Mouse (Mus musculus): ENCODE data around the gene Trappc2l.

Gene Trappc2l

DNA sequence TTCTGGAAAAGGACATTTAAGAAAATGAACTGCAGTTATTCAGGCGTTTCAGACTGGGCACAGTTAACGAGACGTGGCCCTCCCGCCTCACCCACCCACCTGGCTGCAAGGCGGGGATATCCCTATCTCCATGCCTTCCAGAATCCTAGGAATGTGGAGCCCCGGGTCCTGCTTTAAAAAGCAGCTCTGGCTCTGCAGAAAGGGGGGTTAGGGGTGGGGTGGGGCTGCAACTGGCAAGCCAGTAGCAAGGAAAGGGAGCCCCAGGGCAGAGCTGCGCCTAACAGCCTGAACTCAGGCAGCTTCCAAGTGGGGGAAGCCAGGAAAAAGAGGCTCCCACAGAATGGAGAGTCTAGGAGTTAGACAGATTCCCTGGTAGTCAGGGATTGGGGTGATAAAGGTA lies 32.2 kb upstream of the Trappc2l start:
- no peak for DNase-seq (ENCODE audit: extremely low read depth, low read depth)

DNA sequence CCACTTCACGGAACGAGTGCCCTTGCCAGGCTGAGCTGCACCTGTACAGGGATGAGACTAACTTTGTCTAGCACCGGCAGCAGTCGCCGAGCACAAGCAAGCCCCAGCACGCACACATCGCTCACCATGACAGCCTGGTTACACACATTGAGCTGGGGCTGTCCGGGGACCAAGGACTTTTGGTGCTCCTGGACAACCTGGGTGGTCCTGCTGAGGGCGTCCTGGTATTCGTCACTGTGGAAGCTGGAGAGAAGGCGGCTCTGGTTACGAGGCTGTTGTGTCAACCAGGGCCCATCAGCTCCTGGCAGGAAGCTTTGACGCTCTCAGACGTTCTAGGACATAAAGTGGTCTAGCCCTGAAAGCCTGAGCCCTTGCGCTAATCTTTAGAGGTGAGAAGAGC lies 30.5 kb upstream of the Trappc2l start:
- DNase-seq (ENCODE audit: extremely low read depth, low read depth): no peak

DNA sequence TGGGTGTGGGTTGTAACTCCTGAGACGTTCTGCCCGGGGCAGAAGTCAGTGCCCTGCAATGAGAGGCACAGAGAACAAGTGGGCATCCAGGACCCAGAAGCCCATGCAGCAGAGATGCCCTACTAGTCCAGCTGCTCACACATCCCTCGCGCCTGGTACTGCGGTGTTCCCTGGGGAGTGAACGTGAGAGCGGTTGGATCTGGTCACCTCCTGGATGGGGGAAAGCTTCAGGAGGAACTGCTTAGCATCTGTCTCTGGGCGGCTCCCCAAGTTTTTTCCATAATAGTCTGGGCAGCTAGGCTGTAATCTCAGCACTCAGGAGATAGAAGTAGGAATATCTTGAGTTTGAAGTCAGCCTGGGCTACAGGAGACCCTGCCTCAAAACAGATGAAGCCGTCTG lies 26.5 kb upstream of the Trappc2l start:
- no peak for DNase-seq (ENCODE audit: extremely low read depth, low read depth)

DNA sequence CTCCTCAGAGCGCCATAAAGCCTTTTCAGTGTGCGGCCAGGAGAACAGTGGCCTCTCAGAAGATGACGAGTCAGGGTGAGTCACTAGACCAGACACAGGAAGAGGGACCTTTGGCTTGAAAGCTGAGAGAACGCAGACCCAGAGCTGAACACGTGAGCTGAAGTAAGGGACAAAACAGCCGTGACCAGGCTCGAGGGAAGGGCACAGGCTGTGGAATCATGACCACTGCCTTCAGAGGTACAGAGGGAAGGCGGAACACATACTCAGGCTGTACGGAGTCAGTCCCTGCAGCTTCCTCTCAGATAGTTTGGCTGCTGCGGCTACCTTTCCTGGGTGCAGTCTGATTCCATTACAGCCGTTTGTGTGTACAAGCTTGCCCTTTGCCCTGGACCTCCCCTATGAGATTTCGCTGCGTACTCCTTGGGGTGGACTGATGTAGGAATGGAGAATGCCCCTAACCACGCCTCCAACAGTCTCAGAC lies 26.0 kb upstream of the Trappc2l start:
- no peak for DNase-seq (ENCODE audit: extremely low read depth, low read depth)

DNA sequence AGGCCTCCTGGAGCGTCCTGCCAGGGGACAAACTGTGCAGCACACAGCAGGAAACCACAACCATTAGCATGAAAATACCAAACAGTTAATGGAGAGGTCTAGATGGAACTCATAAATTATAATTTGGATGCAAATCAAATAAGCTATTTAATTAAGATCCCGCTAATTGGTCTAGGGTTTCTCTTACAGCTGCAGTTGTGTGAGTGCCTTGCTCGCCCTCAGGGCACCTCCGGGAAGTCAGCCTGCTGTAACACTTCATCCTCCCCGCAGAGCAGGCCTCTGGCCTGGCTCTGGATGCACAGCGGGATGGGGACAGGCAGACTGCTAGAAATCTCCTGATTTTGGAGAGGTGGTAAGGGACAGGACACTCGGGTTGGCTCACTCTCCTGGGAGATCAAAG lies 25.3 kb upstream of the Trappc2l start:
- DNase-seq (ENCODE audit: extremely low read depth, low read depth): no peak

DNA sequence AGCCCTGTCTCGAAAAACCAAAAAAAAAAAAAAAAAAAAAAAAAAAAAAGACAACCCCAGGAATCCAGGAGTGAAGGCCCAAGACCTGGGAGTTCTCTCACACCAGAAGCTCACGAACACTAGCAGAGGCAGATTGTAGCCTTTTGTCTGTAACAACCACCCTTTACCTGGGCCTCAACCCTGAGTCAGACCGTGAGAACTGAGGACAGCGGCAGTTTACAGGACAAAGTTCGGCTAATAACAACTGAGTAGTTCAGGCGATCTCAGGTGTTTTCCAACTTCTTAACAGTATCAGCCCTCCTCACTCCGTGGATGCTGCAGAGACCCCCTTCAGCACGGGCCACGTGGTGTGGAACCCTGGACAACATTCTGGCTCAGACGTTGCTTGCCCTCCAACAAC lies 24.7 kb upstream of the Trappc2l start:
- DNase-seq (ENCODE audit: extremely low read depth, low read depth): no peak

DNA sequence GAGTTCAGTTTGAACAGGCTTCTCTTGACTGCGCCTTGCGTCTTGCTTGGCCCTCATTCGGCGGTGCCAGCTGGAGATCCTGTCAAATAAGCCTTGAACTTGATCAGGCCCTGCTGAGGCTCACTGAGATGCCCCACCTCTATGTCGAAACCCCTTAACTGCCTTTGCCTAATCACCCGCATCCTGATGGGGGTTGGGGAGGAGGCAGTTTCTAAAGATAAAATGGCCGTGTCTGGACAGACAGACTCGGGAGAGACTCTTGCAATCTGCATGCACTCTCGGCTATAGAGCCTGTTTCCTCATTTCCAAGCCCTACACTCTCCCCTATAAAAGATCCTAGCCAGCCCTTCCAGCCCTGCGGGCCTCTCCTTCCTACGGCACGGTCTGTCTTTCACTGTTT lies 18.2 kb upstream of the Trappc2l start:
- no peak for DNase-seq (ENCODE audit: extremely low read depth, low read depth)

DNA sequence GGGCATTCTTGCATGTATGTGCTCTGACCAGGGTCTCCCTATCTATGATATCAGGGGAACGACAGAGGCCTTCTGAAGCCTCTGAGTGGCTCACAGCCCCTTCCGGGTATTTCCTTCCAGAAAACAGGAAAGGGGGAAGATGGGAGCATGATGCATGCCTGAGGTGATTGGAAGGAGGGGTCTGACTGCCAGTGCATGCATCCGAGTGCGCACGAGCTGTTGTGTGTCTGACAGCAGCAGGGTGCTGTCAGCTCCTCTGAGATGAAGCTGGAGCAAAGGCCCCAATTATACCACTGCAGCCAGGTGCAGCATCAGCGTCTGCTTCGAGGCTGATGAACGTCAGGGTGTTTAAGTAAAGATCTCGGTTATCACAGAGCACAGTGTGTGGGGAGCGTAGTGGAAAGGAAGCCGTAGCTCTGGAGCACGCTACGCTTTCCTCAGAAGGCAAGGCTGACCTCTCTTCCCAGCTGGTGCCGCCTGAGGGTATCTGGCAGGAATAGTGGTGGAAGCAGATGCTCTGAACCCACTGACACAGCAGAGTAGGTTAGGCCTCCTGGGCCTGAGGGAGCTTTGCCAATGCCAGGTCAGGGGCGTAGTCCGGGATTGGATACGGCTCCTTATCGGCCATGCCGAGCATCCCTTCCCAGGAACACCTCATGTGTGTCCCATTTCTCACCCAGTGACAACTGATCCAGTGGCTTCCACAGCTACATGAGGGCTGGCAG lies 17.5 kb upstream of the Trappc2l start:
- no peak for DNase-seq (ENCODE audit: extremely low read depth, low read depth)

DNA sequence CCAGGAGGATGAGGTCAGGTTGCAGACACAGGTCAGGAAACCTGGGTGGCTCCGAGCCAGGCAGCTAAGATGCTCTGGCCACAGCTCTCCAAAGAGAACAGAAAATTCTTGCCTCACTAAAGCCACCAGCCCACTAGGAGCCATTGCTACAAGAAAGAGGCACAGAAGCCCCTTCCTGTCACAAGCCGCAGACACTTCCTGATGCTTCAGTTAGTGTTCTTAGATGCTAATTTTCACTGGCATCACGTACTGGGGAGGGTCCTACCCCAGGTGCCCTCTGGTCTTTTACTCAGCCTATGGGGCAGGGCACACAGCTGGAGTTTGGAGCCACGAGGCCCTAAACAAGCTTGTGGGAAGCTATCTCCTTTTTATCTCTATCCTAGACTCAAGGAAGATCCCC lies 15.4 kb upstream of the Trappc2l start:
- DNase-seq (ENCODE audit: extremely low read depth, low read depth): no peak

DNA sequence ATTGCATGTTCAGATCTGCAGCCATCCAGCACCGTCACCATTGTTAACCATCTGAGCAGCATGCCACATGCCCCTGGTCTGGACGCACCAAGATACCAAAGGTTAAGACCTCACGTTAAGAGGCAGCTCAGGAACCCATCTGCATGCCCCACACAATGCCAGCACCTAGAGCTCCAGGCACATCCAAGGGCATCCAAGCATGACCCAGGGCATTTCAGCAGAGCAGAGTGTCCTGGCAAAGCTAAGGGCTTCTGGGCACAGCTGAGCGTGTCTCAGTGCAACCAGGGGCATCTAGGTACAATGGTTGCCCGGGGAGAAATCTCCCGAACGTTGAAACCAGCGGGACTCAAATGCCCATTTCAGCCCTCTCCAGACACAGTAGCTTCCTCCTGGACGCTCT lies 10.8 kb upstream of the Trappc2l start:
- DNase-seq (ENCODE audit: extremely low read depth, low read depth): no peak

DNA sequence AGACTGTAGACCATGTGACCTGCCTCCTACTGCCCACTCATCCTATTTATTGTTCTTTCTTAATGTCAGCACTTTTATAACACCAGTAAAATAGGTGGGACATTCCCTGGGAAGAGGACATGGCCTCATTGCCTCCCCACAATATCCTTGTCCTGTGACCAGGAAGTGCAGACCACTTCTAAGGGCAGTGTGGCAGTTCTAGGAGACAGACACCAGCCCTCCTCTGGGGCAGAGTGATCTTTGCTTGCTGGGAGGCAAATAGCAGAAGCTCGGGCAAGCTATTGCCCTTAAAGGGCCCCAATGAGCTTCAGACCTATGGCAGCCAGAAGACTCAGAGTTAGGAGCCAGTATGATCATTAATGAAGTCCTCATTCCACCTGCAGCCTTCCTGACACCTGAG lies 6.8 kb upstream of the Trappc2l start:
- no peak for DNase-seq (ENCODE audit: extremely low read depth, low read depth)

DNA sequence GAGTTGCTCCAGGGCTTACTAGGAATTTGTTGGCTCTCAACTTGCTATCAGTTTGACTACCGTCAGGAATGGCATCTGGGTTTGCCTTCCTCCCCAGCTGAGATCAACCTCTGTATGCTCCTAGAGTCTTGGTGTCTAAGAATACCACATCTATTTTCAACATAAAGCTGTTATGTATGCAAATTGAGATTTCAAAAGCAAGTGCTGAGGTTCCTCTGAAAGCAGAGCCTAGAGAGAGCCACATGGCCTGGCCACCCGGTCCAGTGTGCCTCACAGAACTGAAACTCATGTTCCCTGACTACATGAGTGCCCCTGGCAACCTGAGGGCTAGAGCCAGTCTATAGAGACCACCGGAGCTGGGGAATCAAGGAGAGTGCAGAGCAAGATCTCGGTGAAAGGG lies 6.1 kb upstream of the Trappc2l start:
- no peak for DNase-seq (ENCODE audit: extremely low read depth, low read depth)

DNA sequence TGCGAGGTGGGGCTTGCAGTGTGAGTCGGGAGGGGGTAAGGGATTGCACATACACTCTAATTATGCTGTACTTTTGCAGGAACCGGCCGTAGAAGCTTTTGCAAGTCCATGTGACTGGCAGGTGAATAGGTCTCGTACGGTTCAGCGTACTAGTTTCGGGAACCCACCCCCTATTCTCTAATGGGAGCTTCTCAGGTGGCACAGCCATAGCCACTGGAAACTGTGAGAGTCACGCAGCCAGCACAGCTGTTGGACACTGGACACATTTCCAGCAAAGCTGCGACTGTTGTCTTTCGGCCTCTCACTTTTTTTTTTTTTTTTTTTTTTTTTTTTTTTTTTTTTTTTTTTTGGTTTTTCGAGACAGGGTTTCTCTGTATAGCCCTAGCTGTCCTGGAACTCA lies 4.6 kb upstream of the Trappc2l start:
- no peak for DNase-seq (ENCODE audit: extremely low read depth, low read depth)

DNA sequence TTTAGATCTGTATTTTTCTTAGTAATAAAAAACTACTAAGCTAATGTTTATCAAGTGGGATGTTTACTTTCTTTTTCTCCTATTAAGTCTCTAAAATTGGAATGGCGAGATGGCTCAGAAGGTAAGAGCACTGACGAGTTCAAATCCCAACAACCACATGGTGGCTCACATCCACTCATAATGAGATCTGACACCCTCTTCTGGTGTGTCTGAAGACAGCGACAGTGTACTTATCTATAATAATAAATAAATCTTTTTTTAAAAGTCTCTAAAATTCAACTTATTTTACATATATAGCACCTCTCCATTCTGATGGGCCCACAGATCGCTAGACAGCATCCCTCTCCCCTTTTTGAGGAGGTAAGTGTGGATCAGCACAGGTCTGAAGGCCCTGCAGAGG lies 1.2 kb upstream of the Trappc2l start:
- no peak for DNase-seq (ENCODE audit: extremely low read depth, low read depth)

DNA sequence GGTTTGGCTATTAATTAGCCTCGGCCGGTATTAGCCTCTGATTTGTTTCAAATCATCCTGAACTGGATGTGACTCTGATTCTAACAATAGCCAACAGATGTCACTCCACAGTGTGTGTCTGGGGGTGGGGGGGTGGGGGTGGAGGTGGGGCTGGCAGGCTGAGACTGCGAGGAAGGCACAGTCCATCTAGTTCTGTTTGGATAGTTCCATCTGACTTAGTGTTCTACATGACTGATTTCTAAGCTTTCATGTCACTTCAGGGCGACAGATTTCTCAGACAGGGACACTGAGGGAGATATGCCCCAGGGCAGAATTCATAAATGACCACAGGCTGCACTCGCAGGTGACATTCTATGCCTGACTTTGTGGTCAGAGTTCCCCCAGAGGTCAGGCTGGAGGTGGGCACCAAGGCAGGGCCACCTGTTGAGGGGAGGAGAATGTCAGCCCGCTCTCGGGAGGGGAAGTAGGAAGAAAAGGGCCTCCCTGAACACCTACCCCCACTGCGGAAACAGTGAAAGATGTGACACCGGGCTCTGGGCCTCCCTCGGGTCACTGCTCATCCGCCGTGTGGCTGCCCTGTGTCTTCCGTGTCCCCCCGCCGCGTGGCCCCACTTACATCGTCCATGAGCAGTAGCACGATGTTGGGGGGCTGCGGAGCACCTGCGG lies 695 bp upstream of the Trappc2l start:
- DNase-seq (ENCODE audit: extremely low read depth, low read depth): no peak

DNA sequence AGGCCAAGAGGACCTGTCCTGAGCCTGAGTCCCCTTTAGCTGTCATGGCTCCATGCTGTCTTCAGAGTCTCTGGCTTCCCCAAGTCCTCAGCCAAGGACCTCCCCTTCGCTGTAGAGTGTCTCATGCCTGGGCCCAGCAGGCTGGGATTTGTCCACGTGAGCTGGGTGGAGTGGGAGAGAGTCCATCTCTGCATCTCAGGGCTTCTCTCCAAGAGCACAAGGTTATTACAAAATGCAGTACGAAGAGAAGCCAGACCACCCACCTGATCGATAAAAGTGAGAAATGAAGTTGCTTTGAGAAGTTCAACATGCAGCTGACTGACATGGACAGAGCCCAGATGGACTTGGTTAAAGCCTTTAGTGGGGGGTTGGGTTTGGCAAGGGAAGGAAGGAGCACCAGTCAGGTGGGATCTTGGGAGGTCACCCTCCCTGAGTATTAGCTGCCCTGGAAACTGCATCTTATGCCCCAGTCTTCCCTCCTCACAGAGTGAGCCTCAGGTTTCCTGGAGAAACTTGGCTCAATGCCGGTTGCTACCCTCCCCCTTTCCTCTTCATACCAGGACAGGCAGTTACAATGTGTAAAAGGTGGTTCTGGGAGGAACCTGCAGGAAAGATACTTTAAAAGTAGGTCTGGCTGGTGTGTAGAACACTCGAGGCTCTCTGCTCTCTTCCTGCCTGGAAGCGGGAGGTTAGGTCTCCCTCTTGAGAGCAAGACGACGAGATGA lies 4.9 kb downstream of the Trappc2l start:
- no peak for DNase-seq (ENCODE audit: extremely low read depth, low read depth)

DNA sequence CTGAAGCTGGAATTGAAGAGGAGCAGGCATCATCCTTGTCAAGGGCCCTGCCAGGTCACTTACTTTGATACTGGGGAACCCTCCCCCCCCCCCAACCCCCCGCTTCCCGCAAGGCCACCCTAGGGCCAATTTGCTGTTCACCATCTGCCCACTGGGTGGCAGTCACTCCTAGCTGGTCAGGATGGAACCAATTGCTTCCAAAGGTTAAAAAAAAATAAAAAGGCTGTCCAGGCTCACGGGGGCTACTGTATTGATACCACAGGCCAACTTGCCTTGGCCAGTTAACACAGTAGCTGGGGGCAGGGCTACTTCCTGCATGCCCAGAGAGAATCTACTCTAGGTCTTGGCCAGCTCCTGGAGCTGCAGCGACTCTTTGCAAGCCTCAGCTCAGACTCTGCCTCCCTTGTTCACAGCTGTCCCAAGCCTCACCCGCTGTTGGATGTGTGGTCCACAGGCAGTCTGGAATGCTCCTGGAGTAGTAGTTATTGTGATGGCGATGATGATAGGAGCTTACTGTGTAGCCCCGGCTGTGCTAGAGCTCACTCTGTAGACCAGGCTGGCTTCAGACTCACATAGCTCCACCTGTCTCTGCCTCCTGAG lies 6.6 kb downstream of the Trappc2l start:
- DNase-seq (ENCODE audit: extremely low read depth, low read depth): peak; percentile 45

DNA sequence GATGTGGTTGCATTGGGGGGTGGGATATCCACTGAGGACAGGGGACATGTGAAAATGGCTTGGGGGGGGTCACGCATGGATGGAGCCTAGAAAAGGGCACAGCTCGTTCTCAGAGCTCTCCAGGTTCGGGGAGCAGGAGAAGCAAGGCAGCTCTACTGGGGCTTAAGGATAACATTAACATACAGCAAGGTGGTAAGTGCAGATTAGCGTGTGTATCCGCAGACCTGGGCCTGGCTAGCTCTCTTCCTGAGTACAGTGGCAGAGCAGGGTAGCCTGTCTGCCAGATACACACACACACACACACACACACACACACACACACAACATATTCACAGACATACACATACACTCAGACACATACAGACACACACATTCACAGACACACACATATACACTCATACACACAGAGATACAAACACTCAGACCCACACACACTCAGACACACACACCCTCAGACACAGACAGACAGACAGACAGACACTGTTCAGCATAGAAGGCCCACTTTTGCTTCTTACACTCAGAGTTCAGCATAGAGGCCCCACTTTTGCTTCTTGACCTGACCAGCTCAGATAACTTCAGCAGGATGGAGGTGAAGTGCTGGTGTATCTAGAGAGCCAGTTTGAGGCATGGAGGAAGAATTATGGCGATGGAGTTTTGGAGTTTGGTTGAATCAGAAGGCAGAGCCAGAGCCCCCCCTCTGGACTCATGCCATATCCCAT lies 7.4 kb downstream of the Trappc2l start:
- no peak for DNase-seq (ENCODE audit: extremely low read depth, low read depth)

DNA sequence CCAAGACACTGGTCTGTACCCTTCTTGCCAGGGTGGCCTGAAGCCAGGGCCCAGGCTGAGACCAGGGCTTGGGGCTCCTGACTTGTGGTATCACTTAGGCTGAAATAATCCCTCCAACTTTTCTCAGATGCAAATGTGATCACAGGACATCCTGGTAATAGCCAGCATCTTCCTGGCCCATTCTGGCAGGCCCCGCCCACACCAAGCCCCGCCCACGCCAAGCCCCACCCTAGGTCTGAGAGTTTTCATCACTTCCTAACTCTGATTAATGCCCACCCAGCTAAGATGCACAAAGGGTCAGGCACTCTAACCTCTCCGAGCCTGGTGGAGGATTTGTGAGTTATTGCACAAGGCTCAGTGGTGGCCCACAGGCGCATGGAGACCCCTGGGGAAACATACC lies 9.0 kb downstream of the Trappc2l start:
- DNase-seq (ENCODE audit: extremely low read depth, low read depth): no peak

DNA sequence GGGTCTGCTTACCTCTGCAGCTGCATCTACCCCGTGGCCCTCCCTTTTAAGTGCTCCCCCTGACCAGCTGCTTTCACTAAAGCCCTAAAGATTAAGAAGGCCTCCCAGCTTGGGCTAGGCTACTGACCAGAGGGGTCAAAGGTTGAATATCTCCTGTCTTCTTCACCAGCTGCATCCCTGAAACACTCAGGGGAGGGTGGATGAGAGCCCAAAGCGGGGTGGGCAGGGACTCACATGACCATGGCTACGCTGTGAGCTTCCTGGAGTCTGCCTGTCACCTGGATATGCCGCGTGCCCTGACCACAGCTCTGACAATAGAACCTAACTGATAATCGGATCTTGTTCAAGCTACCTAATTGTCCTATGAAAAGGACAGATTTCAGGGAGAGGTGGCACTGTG lies 11.3 kb downstream of the Trappc2l start, which contains the start of gene Pabpn1l:
TSS of gene Pabpn1l (minus strand) at position 13 of the 400 bp plus-strand sequence.
- DNase-seq (ENCODE audit: extremely low read depth, low read depth): no peak

All from MEL-GATA-1-ER (cell line).